Mouse (Mus musculus): ENCODE measurements around the gene Gm49450.

DNA sequence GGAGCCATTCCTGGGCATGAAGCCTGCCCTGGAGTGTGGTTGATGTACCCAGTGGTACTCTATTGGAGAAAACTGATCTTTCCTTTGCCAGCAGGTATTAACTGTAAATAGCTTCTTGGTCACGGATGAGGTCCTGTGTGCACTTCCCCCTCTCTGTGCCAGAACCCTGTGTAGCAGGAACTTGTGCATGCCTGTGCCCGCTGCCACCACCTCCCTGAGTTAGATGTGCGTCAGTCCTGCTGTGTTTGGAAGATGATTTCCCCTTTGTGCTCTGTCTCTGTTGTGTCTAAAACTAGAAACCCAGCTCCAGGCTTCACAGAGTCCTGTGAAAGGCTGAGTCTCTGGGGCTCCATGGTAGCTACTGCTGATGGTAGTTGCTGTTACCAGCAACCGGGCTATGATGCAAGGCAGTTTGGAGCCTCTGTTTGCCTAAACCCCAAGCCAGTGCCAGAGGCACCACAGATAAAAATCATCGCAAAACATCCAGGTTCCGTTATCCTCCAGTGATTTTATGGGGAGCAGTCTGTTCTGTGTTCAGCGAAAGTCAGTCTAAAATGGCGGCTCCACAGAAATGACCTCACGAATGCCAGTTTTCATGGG lies 19.8 kb upstream of the Gm49450 start:
- no peak for TF ChIP-seq CTCF (conservative IDR thresholded peaks at IDR 0.05; ENCODE audit: insufficient read depth, insufficient read length, low read depth, low read length)
- TF ChIP-seq POLR2A (IDR thresholded peaks at IDR 0.05; ENCODE audit: low read depth, low read length): no peak

All from kidney, adult 2 months (tissue).